Mouse (Mus musculus) gastrocnemius, postnatal 14 days (tissue): Measurements from ENCODE around the gene Mgat4c. TPM values are rescaled to one million over a fixed set of nuclear protein-coding genes. Genes with fewer than 3 reads are reported as not detected.
"Not testable (repeated sequence)": the region's sequence is repeated elsewhere in the genome, so short reads cannot be mapped to it uniquely, and the experiment has no call there.

Experiments
- DNase-seq: peaks from one replicate; pipeline ENCODE4 v3.0.0; 2021; ENCODE audit warnings: mixed read lengths
- intact Hi-C: fragments of 180-260 bp; cut with DNase I; formaldehyde crosslinking; loops from one replicate; pipeline ENCODE4 v1.15.1; 2025; ENCODE audit warnings: low total_unique reads
- microRNA-seq, 2 experiments: library from miRNA; unstranded; fragments of <30 nt; microRNA quantifications; one replicate each; pipeline ENCODE4 v1.2.0; 2021
- total RNA-seq, 2 experiments: library from RNA; stranded (reverse); gene quantifications; 2 replicates each; pipeline ENCODE4 v1.2.3; 2021

Gene Mgat4c
- total RNA-seq, 2 experiments from 2014 or later: not detected

GRCm38 (mm10) chr10:102417654-102418272, 736.5 kb downstream of the Mgat4c start:
- DNase-seq: no peak
- intact Hi-C loops: no loop called here

- intact Hi-C loops, DNase-seq: not testable (repeated sequence)
Measured at GRCm38 (mm10) chr10:102435048-102435447, 753.8 kb downstream of the Mgat4c start.

- DNase-seq, intact Hi-C loops: not testable (repeated sequence)
Measured at GRCm38 (mm10) chr10:102435467-102435866, 754.2 kb downstream of the Mgat4c start.

Small RNA genes lying within 50 kb of the gene (microRNA-seq; reads per million reads assigned to microRNA genes)
- gene Mir3059: 0 to 1.6 reads per million in 2 experiments
